Mouse (Mus musculus) frontal cortex, postnatal 10 days (tissue): ENCODE results near the gene Zfp27.
A peak's percentile ranks its signal among the peaks of the same experiment; 100 is the strongest.

Experiments
- DNase-seq, 2 experiments: peaks; one replicate each; pipeline ENCODE4 v3.0.0; 2022; ENCODE audit warnings: low spot score in 2 of 2, mixed read lengths in 1 of 2

Zfp27 gene

DNA sequence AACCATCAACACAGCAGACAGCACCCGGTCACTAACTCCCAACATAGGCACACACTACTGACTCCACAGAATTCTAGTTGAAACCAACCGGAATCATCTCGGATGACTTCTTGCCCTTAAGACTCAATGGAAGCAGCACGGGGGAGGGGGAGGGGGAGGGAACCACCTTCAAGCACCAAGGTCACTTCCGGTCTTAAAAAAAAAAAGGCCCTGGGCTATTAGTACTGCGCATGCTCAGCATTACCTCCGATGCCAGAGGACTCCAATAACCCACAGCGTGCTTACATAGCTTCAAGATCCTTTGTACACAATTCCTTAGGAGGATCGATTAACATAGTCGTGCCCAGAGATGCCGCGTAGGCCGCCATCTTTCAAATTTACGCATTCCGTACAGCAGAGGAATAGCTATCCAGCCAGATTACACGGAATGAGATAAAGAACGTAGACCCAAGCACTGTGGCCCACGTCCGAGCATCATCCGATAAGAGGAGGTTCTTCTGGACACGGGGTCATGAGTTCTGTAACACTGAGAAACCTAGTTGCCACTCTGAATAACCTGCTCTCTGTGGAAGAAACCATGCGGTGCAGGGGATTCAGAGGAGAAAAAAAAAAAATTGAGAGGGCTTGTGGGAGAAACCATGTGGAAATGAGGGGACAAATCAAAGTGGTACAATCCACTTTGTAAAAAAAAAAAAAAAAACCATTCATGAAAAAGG lies at the start of gene Zfp27:
TSS of gene Zfp27 (minus strand) at position 607 of the 716 bp plus-strand sequence.
- peak; percentile 56 to 57 for DNase-seq

DNA sequence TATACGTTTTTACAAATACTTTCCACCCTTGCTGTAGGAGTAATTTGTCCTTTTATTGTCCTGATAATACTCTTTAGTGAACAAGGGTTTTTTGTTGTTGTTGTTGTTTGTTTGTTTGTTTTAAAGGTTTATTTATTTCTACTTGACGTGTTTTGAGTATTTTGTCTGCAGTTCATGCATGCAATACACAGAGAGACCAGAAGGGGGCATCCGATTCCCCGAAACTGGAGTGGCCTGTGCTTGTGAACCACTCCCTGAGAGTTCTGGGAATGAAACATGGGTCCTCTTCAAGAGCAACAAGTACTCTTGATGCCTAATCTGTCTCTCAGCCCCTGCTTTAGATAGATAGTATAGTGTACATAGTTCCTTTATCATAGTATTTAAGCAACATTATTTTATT lies 48.4 kb upstream of the Zfp27 start:
- no peak for DNase-seq

DNA sequence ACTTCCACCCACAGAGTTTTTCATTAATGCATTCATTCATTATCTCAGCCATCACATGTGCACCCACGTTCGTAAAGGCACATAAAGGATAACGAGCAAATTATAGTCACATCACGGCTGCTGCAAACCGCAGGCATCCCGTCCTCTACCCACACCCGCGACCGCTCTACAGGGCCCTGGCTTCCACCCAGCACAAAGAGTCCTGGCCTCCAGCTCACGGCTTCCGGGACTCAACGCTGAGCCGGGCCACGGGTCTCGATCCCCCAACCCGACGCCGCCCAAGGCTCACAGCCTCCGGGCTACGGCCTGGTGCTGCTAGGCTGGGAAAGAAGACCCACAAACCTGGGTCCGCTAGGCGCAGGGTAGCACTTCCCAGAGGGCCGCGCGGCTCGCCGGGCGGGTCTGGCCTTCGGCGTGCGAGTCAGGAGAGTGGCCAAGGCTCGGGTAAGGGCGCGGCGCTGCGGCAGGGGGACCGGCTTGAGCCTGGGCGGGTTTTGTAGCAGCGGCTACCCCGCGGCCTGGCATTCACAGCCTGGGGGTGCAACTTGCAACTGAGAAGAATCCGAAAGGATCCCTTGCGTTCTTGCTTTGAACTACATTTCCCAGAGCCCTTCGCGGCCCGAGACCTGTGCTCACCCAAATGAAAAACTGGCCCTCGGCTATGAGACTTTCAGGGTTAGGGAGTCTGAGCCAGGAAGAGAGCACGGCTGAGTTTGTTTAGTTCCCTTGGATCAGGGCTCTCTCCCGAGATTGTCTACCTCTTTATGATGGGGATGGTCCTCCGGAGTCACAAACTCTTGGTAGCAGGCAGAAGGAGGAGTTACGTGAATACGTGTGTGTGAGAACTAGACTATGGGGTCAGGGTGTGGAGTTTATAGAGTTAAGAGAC lies 47.4 kb upstream of the Zfp27 start, which contains the start of gene Zfp74:
TSS of gene Zfp74 (minus strand) at position 577 of the 889 bp plus-strand sequence.
- peak; percentile 45 to 75 for DNase-seq

DNA sequence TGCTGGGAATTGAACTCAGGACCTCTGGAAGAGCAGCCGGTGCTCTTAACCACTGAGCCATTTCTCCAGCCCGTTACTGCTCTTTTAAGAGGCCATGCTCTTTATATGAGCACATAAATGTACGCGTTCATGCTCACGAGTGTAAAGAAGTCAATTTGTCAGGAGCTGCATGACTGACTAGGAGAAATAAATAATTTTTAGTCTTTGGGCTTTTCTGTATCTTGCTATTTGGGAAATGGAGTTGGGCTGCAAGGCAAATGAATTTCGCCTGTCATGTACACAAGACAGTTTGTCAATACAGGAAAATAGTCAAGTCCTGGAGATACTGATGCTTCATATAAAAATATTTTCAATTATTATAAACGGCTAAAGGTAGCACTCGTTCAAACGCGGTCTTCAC lies 46.7 kb upstream of the Zfp27 start:
- DNase-seq: no peak

DNA sequence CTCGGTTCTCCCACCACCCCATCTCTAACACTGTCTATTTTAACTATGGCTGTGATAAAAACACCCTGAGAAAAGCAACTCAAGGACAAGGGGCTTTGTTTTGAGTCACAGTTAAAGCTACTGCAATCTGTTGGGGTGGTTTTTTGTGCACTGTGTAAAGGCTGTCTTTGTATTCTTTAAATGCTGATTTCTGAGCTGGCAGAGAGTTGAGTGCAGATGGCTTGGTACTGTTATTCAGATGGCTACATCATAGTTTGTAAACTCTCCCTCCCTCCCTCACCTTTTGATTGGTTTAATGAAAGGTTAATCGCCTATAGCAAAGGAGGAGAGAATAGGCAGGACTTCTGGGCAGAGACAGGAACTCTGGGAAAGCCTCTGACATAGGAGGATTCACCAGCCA lies 37.8 kb upstream of the Zfp27 start:
- no peak for DNase-seq

DNA sequence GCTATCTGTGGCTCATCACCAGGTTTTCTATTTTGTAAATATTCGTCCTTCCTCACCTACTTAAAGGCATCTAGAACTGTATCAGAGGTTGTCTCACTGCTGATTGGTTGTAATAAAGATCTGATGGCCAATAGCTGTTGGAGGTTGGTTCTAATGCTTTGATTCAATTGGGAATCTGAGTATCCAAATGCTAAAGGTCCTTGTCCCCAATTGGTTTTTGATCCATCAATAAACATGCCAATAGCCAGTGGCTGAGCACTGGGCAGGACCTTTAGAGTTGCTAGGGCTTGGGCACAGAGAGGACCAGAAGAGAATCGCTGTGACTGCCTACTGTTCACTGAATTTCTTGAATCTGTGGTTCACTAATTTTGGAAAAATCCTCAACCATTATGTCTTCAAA lies 37.3 kb upstream of the Zfp27 start:
- DNase-seq: no peak

DNA sequence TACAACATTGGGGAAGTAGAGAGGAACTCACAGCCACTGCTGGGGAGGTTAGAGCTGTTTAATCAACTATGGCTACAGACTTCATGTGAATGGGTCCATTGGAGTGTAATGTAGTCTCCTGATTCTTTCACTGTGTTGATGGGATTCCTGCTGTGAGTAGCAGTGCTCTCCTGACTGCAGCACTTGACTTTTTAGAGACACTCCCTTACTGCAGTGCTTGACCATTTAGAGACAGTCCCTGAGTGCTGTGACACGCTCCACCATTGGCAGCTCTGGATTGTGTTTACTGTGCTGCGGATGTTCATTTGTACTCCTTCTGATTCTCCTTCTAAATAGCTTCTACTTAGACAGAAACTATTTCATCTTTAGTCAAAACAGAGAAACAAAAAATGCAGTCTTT lies 36.4 kb upstream of the Zfp27 start:
- no peak for DNase-seq

DNA sequence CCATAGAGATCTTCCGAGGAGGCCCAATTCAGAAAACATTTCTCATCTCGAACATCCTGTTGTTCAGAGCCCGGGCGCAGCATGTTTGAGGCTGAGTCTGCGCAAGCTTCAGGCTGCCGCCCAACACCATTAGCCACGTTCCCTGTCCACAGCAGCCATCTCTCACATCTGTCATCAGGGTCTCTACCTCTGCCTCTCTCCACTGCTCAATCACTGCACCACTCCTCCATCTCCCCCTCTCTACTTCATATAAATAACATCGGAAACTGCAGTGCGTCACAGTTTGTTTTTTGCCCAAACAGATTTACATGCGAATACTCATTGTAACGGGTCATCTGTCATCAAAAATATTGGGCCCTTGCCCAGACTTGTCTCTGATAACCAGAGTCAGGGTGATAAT lies 34.7 kb upstream of the Zfp27 start:
- no peak for DNase-seq

DNA sequence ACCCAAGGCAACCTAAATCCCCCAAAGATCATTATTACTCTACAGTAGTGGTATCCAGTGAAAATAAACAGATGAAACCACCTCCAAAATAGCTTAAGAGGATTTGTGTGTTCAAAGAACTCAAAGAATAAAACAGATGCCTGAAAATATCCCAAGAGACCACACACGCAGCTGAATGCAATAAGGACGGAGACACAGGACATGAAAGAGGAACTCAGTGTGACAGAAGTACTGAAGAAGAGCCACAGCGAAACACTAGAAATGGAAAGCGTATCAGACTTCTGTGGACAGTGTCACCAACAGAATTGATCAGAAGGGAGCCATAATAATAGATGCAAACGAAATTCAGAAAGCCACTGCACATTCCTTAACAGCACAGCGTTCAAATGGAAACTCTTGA lies 32.5 kb upstream of the Zfp27 start:
- no peak for DNase-seq

DNA sequence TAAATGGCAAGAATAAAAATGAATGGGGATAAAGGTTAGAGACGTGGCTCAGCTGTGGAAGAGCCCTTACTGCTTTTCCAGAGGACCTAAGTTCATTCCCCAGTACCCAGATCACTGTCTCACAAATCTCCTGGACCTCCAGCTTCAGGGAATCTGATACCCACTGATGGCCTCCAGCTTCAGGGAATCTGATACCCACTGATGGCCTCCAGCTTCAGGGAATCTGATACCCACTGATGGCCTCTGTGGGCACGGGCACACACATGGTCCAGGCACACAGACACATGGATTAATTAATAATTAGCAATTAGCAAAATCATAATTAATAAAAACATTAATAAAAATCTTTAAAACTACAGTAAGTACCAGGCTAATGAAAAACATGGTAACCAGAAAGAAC lies 16.4 kb upstream of the Zfp27 start:
- no peak for DNase-seq

DNA sequence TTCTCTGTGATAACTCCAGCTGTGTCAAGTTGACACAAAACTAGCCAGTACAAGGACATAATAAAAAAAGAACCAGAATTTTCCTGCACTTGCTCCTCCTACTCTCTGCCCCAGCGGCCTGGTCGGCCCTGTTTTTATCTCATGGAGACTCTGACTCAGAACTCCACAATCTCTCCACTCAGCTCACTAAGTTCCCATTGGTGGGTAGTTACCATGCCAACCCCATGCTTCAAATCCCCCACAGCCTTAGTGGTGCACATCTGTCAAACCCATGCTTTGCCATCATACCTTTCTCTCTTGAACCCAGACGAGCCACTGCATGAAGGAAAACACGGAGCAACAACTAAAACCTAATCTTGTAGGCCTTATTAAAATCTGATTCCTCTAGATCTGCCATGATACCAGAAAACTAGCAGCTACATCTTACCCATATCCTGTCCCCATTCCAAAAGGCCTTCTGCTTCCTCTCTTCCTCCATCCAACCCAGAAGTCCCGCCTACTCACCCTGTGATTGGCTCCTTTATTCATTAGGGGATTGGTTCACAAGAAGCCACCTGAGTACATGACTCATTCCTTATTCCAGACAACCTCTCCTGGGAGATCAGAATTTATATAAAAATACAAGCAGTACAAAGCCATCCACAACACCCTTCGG lies 15.2 kb upstream of the Zfp27 start:
- no peak for DNase-seq

DNA sequence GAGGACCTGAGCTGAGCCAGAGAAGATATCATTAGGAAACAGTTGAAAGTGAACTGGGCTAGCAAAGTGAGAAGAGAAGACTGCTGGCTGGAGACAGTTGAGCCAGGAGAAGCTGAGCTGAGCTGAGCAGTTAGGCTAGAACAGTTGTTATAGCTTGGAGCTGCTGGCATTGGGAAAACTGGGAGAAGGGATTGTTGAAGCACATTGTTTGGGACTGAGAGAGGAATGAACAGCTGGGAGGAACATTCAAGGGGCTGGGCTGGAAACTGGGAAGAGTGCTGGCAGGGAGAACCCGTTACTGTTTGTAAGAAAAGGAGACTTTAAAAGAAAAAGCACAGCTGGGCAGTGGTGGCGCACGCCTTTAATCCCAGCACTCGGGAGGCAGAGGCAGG lies 11.7 kb upstream of the Zfp27 start:
- DNase-seq: no peak

DNA sequence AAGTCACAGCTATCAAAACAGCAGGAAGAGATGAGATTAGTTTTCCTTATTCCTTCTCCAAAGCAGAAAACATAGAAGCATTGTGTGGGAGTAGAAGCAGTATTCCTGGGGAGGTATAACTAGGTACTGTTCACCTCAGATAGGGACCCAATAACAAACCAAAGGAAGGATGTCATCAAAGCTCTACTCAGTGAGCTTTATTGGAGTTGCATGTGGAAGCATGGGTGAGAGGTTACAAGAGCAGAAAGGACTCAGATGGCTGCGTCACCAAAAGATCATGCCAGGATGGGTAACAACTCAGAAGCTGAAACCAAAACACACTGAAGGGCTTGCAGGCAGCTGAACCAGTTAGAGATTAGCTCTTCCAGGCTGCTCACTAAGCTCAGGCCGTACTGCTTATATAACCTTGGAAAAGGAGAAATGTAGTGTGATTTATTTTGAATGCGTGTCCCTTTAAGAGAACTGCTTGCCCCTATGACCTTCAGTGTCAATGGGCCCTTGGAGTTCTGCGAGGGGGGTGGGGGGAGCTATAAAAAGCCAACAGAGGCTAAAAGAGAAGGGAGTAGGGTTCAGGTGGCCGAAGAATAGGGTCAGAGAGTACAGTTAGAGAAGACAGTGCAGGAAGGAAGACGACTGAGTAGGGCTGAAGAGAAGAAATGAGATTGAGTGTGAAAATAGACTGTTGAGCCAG lies 11.1 kb upstream of the Zfp27 start:
- DNase-seq: no peak

DNA sequence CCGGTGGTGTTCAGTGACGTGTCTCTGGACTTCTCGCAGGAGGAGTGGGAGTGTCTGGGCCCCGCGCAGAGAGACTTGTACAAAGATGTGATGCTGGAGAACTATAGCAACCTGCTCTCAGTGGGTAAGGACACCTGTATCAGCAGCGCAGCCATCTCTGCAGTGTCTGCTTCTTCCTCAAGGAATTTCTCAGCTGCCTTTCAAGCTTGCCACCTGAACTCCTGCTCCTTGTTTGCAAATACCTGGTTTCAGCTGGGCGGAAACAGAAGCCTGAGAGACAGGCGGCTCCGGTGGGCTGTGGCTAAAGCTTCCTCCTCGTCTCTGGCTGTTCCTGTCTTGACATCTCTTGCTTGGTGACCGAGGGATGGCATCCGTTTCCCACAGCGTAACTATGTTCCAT lies 5.8 kb upstream of the Zfp27 start:
- no peak for DNase-seq

DNA sequence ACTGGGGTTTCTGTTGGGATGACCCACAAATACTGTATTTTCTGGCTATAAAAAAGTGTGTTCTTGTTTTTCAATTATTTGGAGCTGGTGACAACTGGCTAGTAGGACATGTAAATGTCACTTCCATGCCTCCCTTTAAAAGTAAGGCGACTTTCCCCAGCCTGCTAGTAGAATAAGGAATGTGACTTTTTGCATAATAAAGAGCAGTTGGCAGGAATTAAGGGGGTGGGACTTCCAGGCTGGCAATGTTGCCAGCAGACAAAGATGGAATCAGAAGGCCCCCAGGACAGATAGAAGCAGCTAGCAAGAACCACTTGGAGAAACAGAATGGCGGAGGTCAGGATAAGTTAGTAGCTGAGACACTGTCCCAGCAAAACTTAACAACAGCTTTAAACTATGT lies 3.9 kb upstream of the Zfp27 start:
- no peak for DNase-seq

DNA sequence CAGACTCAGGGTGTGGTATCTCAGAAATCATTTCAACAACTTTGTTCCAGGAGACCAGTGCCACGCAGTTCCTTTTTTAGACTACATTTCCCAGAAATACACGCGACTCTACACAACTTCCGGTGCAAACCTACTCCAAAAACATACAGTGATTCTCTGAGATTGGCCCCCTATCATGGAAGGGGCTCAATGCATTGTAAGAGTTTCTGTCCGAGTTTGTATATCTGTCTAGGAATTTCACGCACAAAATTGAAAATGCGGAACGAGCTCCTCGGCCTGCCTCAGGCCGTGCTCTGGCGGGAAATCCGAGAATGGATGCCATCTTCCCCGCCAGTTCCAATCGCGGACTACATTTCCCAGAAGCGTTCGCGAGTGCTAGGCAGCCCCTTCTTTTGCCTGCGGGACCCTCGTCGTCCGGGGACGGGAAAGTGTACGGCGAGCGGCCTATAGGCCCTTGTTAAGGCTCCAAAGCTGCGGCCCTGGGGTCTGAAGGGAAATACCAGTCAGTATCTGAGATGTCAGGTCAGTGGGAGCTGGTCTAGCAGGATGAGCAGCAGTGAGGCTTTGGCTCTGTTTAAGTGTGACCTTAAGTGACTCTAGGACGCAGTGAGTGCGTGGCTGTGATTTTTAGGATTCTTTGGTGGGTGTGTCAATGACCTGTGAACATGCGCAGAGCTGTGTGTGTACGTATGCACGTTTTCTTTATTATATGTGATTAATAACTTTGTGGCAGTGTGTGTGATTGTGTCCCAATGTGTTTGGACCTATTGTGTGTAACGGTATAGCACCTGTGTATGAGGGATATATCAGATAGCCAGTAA lies 2.0 kb upstream of the Zfp27 start, which contains the start of gene Zfp383:
TSS of gene Zfp383 (plus strand) at position 94 of the 821 bp plus-strand sequence.
- peak; percentile 54 to 78 for DNase-seq

DNA sequence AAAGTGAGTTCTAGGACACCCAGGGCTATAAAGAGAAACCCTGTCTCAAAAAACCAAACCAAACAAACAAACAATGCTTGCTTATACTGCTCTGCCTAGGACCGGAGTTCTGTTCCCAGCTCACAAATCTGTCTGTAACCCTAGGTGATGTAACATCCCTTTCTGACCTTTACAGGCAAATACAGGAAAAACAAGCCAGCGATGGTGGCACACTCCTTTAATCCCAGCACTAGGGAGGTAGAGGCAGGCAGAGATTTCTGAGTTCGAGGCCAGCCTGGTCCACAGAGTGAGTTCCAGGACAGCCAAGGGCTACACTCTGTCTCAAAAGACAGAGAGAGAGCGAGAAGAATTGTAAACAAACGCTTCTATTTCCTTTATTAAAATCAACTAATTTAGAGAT lies 834 bp upstream of the Zfp27 start:
- DNase-seq: no peak

DNA sequence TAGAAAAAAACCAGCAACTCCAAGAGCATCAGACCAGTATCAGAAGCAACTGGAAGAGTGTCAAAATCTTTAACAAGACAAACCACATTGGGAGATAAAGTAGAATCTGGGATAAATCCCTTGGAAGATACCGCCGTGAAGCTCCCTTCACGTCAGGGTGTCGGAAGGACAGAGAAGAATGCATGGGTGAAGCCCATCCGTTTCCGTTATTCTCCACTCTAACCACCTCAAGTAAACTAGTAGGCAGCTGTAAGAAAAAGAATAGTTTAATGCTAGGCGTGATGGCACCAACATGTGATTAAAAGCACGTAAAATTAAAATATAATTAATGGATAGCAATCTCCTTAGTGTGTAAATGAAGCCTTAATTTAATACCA lies 298 bp upstream of the Zfp27 start:
- no peak for DNase-seq

DNA sequence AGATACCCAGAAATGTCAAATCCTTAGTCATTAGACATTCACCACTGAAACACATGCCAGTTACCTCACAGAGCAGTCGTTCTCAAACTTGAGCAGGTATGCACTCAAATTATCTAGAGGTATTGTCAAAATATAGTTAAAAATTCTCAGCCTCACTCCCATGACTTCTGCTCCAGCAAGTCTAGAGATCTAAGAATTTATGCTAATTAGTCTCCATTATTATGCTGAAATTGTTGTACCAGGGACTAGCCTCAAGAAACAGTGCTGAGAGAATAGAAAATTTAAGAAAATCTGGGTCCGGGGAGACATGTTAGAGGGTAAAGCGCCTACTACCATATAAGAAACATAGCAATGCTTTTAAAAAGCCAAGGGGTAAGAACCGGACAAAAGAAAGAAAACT lies 2.3 kb downstream of the Zfp27 start:
- DNase-seq: no peak

DNA sequence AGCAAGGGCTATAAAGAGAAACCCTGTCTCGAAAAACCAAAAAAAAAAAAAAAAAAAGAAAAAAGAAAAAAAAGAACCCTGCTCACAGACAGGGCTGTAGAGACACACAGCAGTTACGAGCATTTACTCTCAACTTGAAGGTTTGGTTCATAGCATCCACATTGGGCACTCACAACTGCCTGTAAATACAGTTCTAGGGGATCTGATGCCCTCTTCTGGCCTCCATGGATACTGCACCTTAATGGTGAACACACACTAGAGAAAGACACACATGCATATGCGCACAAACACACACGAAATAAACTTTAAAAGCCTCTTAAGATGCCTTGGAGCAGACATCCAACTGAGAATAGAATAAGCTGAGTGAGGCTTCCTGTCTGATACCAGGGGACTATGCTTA lies 8.0 kb downstream of the Zfp27 start:
- DNase-seq: no peak

DNA sequence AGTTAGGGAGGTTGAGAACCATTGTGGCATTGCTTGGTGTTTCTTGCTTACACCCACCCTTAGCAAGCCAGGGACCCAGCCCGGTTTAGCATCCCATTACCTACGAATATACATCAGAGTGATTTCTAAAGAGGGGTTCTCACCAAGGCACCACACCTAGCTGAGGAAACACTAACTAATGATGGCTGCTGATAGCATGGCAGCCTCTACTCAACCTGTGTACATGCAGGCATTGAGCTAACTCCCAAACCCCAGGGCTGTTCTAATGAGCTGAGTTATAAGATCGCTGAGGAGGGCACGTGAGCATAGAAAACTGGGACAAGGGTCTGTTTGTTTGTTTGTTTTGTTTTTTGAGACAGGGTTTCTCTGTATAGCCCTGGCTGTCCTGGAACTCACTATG lies 13.6 kb downstream of the Zfp27 start:
- no peak for DNase-seq
